Mouse (Mus musculus): ENCODE data around the gene 1700018B08Rik. TPM values are rescaled to one million over a fixed set of nuclear protein-coding genes. Genes with fewer than 3 reads are reported as not detected.

1700018B08Rik gene
- total RNA-seq (2021) = not detected
- long read RNA-seq, experiment 1 = 0 reads
- long read RNA-seq, experiment 2 = 0 reads

- intact Hi-C loops (cut with DNase I) = no loop called here
- no peak for DNase-seq (ENCODE audit: low spot score in 2 of 2)
Measured at GRCm38 (mm10) chr8:121544276-121544785, at the start of gene 1700018B08Rik. Gene 1700018B08Rik (minus strand): TSS chr8:121544320.

- intact Hi-C loops (cut with DNase I) = no loop called here
- no peak for DNase-seq (ENCODE audit: low spot score in 2 of 2)
Measured at GRCm38 (mm10) chr8:121593293-121593692, 49.2 kb upstream of the 1700018B08Rik start.

DNA sequence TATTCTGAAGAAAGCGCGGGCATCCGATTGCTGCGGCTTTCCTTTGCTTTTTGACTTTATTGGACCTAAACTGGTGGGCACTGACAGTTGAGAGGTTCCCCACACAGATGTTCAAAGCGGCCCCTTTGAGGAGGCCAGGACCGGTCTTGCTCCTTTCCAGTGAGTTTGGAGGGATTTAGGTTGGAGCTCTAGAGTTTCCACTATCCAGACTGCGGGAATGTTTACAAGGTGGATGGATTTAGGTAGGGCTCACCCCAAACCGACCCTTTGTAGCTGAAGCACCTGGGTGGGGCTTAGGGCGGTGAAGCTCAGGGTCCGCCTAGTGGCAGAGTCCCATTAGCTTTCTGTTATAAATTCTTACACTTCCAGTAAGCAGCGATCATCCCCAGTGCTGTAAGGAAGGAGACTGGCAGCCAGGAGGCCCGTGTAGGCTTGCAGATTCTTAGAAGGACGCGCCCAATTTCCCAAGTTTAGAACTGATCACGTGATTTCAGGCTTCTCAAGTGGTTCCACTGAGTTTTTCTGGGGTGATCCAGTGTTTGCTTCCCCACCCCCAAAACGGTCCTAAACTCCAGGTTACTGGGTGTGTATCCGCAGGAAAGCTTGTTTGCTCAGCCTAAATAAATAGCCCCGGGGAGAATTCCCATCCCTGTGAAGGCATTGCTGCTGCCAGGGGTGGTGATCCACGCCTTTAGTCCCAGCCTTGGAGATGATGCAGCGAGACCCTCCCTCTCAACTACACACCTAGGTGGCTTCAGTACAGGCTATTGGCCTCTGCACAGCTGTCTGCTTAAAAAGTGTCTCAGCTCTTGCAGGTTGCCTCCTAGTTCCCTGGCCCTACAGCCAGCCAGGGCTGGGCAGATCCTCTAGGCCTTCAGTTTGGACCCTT, 47.3 kb upstream of the 1700018B08Rik start:
- peak in 1 of 2 experiments; percentile 37 for DNase-seq (ENCODE audit: low spot score in 2 of 2)

GRCm38 (mm10) chr8:121590203-121591177, 46.4 kb upstream of the 1700018B08Rik start, which contains the start of gene Map1lc3b:
Gene Map1lc3b (plus strand): TSS chr8:121590361.
- intact Hi-C loops (cut with DNase I) = no loop called here
- peak; percentile 97 for DNase-seq (ENCODE audit: low spot score in 2 of 2)

More for the DNA sequence above, 47.3 kb upstream of the 1700018B08Rik start:
- intact Hi-C loops (cut with DNase I) = no loop called here

- DNase-seq (ENCODE audit: low spot score in 2 of 2) = no peak
- intact Hi-C loops (cut with DNase I) = no loop called here
Measured at GRCm38 (mm10) chr8:121589205-121589726, 45.1 kb upstream of the 1700018B08Rik start.

- no peak for DNase-seq (ENCODE audit: low spot score in 2 of 2)
- intact Hi-C loops (cut with DNase I) = no loop called here
Measured at GRCm38 (mm10) chr8:121588750-121589149, 44.6 kb upstream of the 1700018B08Rik start.

DNA sequence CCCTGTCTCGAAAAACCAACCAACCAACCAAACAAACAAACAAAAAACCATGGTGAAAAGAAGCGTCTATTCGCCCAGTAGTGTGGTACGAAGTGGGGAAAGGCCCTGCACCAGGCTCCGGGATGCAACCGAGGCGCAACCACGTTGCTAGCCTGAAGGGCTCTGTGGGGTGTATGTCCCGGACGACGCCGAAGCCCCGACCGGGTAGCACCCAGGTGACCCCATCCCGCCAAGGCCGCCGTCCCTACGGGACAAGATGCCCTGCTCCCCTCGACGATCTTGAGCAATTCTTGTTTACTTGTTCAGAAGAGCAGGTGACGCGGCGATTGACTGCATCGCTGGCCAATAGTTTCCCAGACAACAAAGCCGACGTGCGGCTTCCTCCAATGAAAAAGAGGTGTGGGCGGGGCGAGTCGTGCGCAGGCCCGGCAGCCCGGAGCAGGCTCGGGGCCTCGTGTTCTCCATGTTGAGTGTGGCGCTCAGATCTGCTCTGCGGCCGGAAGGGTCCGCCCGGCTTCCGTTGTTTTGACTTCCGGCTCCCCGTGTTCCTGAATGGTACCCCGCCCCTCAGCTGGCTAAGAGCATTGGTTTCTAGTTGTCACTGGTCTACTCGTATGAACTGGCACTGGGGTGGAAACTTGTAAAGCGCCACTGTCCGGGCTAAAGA, 41.2 kb upstream of the 1700018B08Rik start:
- DNase-seq (ENCODE audit: low spot score in 2 of 2) = peak; percentile 100
- intact Hi-C loops (cut with DNase I) = no loop called here

DNA sequence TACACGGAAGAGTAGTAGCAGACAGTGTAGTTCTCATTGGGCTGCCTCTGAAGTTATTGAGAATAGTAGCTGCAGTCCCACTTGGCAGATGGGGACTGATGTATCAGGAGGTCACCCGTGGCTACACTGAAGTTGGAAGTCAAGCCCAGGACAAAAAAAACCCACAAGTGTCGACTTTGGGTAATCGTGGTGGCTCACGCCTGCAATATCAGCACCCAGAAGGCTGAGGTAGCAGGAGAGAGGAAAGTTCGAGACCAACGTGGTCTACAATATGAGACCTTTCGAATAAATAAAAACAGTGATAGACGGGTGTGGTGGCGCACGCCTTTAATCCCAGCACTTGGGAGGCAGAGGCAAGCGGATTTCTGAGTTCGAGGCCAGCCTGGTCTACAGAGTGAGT, 40.6 kb upstream of the 1700018B08Rik start:
- intact Hi-C loops (cut with DNase I) = no loop called here
- no peak for DNase-seq (ENCODE audit: low spot score in 2 of 2)

DNA sequence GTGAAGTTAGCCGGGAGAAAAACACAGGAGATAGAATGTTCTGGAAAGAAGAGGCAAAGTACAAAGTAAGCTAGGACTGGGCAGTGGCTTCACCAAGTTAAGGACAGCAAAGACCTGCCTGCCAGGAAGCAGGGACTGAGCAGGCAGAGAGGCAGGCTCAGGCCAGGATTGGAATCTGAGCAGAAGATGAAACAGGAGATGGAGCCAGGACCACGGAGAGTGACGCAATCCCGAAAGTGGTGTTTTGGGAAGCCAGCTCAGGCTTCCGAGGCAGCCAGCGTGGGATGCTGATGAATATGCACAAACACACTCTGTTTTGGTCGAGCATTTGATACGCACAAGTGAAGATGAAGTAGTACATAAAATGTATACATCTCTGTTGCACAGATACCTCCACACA, 39.5 kb upstream of the 1700018B08Rik start:
- no peak for DNase-seq (ENCODE audit: low spot score in 2 of 2)
- intact Hi-C loops (cut with DNase I) = no loop called here

DNA sequence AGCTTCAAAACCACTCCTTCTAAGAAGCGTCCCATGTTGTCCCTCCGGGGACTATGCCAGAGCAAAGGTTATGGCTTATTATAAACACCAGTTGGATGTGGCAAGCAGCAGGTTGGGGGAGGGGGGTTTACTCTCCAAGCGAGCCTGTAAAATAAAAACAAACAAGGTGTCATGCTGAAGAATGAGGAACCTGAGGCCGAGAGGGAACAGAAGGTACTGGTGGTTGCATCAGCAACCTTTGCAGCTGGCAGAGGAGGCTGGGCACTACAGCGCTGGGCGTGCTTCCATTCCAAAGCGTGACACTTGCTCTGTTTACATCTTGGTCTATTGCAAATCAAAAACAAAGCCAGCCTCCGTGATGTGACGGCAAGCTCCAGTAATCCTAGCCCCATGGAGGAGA, 36.3 kb upstream of the 1700018B08Rik start:
- DNase-seq (ENCODE audit: low spot score in 2 of 2) = no peak
- intact Hi-C loops (cut with DNase I) = no loop called here

GRCm38 (mm10) chr8:121578676-121579451, 34.7 kb upstream of the 1700018B08Rik start, which contains the start of gene Fbxo31:
Gene Fbxo31 (minus strand): TSS chr8:121578806.
- DNase-seq (ENCODE audit: low spot score in 2 of 2) = peak; percentile 91 to 92
- intact Hi-C loops (cut with DNase I) = no loop called here

DNA sequence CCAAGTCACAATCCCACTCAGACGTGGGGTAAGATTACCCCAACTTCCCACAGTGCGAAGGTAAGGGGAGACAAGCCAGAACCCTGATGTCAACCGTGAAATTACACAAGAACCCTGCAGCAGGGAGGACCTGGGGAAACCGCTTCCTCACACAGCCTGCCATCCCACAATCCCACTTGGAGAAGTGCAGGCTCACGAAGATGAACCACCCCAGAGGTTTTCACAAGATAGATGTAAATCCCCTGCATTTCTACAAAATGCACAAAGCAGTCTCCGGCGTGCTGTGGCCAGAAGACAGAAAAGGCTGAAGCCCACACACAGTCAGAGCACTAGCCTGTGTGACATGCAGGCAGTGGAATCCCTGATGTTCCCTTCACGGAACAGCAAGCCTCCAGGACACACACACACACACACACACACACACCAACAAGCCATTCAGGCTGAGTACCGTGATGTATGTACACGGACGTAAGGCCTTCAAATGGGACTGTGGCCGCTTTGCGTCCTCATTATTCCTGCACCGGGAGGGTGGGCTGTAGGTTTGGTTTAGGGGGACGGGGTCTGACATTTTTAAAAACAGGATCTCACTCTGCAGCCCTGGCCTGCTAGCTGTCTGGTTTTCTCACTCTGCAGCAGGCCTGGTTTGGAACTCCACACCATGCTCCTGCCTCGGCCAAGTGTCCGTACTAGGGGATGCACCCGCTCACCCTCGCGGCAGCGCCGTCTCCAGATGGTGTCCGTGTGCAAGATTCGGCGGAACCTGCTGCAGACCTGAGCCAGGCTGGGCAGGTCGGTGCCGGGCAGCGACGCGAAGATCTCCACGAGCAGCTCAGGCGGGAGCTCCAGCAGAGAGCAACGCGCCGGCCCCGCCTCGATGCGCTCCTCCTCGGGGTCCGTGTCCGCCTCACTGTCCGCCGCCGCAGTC, 33.9 kb upstream of the 1700018B08Rik start:
- intact Hi-C loops (cut with DNase I) = no loop called here
- peak in 1 of 2 experiments; percentile 62 for DNase-seq (ENCODE audit: low spot score in 2 of 2)

DNA sequence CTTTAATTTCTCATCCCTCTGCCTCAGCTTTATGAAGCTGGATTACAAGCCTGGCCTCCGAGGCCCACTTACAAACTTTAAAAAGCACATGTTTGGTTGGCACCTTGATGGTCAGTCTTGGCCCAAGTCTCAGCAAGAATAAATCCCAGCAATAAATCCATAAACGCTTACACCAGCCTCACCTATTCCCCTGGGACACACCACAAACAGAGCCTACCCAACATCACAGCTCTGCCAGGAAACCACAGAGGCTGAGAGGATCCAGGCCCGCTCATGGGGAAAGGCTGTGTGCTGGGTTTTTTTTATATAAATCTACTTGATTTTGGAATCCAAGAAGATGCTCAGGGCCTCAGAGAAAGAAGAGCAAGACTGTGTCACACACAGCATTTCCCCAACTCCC, 31.5 kb upstream of the 1700018B08Rik start:
- DNase-seq (ENCODE audit: low spot score in 2 of 2) = no peak
- intact Hi-C loops (cut with DNase I) = no loop called here

GRCm38 (mm10) chr8:121573275-121573674, 29.2 kb upstream of the 1700018B08Rik start:
- DNase-seq (ENCODE audit: low spot score in 2 of 2) = no peak
- intact Hi-C loops (cut with DNase I) = no loop called here

DNA sequence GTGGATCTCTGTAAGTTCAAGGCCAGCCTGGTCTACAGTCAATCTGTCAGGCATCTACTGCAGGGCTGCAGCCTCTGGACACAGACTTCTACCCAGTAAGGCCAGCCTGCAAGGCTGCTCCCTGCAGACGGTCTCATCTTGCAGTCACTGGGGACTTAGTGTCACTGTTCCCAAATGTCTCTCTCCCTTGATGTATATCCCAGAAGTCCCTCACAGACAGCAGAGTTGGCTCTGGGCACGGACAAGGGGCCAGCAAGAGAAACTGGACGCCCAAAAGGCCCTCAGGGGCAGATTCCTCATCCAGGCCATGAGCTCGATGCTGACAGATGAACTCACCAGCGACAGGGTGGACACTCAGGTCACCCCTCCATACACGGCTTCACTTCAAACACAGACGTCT, 28.0 kb upstream of the 1700018B08Rik start:
- intact Hi-C loops (cut with DNase I) = no loop called here

DNA sequence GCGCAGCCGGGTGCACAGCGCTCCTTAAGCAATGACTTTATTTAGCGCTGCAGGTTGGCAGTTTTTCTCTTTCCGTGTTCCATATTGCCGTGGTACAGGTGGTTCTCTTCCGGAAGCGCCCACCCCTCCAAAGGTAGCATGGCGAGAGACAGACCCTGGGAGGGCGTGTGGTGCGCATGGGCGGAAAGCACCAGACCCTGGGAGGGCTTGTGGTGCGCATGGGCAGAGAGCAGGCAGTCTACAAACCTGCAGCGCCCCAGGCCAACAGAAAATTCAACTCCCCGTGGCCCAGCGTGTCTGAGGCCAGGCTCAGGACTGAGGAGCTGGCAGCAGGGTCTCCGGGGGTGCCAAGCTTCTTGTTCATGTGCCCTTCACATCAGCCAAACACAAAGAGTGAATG, 26.7 kb upstream of the 1700018B08Rik start:
- no peak for DNase-seq (ENCODE audit: low spot score in 2 of 2)
- intact Hi-C loops (cut with DNase I) = no loop called here

More for the DNA sequence above, 28.0 kb upstream of the 1700018B08Rik start:
- no peak for DNase-seq (ENCODE audit: low spot score in 2 of 2)

- intact Hi-C loops (cut with DNase I) = no loop called here
- no peak for DNase-seq (ENCODE audit: low spot score in 2 of 2)
Measured at GRCm38 (mm10) chr8:121570335-121570734, 26.2 kb upstream of the 1700018B08Rik start.
